7 mouse cellular contexts compared by ENCODE assay signal in the genomic region with DNA sequence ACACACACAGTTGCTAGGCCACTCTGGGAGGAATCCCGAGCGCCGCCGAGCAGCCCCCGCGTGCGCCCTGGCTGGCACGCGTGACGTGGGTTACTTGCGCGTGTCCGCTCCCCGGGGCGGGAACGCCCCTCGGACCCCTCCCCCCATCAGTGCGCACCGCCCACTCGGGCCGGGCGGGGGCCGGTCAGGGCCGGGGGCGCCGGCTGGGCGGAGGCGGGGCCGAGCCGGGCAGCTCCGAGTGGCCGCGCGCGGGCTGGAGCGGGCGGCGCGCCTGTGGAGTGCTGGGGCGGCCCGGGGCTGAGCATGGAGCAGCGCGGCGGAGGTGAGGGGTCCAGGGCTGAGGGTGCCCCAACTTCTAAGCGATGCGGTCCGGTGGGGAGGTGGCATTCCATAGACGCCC. TPM values are rescaled to one million over a fixed set of nuclear protein-coding genes. Genes with fewer than 3 reads are reported as not detected.
DNase-seq lines count a peak whose midpoint lies in the region; ATAC-seq and TF ChIP-seq lines count a peak whose summit lies in the region.

No protein-coding gene starts in this region.

- intact Hi-C loops in left cerebral cortex, postnatal 4 days (cut with DNase I) = loop anchor here (1.0 to 2.0 kb wide), 2 partner anchors 13 to 29 kb away; partner anchors contain the start of gene Sema4g

- peak overlapping the region; percentile 63 for H3K4me3 ChIP-seq in intestine, embryonic 15.5 days (replicated peaks)
- H3K4me3 ChIP-seq in midbrain, embryonic 11.5 days (ENCODE audit: low read depth, low read length) = peak overlapping the region; percentile 75
- peak overlapping the region; percentile 68 for H3K4me3 ChIP-seq in small intestine, adult 2 months (ENCODE audit: low read depth, low read length)

- peak overlapping the region; percentile 99 for H3K27ac ChIP-seq in intestine, embryonic 15.5 days
- H3K27ac ChIP-seq in midbrain, embryonic 11.5 days (ENCODE audit: low read depth, low read length) = peak overlapping the region; percentile 96
- peak overlapping the region; percentile 94 for H3K27ac ChIP-seq in small intestine, adult 2 months (ENCODE audit: insufficient read depth, low read depth, low read length)

- peak; percentile 62 for ATAC-seq in intestine, embryonic 15.5 days
- peak; percentile 81 for ATAC-seq in midbrain, embryonic 11.5 days (ENCODE audit: low FRiP score)

- TF ChIP-seq CTCF in small intestine, adult 2 months (IDR thresholded peaks at IDR 0.05; ENCODE audit: extremely low read depth, insufficient read length, insufficient replicate concordance, low read depth, low read length) = no peak

- no peaks in the 10 kb centered on the region for H3K27me3 ChIP-seq in intestine, embryonic 15.5 days (replicated peaks)
- no peaks in the 10 kb centered on the region for H3K27me3 ChIP-seq in midbrain, embryonic 11.5 days (ENCODE audit: control insufficient read depth, insufficient read depth, low read length)
- H3K27me3 ChIP-seq in small intestine, adult 2 months (ENCODE audit: control insufficient read depth, insufficient read depth, low read length) = no peaks in the 10 kb centered on the region

- H3K4me1 ChIP-seq in intestine, embryonic 15.5 days (replicated peaks) = peaks cover 45% of the 10 kb centered on the region
- peaks cover 49% of the 10 kb centered on the region for H3K4me1 ChIP-seq in midbrain, embryonic 11.5 days (ENCODE audit: control insufficient read depth, insufficient read depth, low read length)
- H3K4me1 ChIP-seq in small intestine, adult 2 months (ENCODE audit: control insufficient read depth, insufficient read depth, insufficient read length, low read length) = peaks cover 20% of the 10 kb centered on the region

- peaks cover 6% of the 10 kb centered on the region; the same call in 1 of the 2 replicates for H3K36me3 ChIP-seq in intestine, embryonic 15.5 days
- peaks cover 3% of the 10 kb centered on the region for H3K36me3 ChIP-seq in midbrain, embryonic 11.5 days (ENCODE audit: control insufficient read depth, insufficient read depth, low read length)
- H3K36me3 ChIP-seq in small intestine, adult 2 months (ENCODE audit: control insufficient read depth, insufficient read depth, low read length) = peaks cover 7% of the 10 kb centered on the region; the same call in 1 of the 2 replicates

- TF ChIP-seq POLR2A in small intestine, adult 2 months (IDR thresholded peaks at IDR 0.05; ENCODE audit: low read depth, low read length) = no peak

- H3K9ac ChIP-seq in intestine, embryonic 15.5 days = peak overlapping the region; percentile 84
- H3K9ac ChIP-seq in midbrain, embryonic 11.5 days (ENCODE audit: low read length) = peak overlapping the region; percentile 96

- WGBS in intestine, embryonic 15.5 days = under 1% methylated on average over 46 of the region's 48 CpGs
- WGBS in midbrain, embryonic 11.5 days = 0% methylated on average over 25 of the region's 48 CpGs
- under 1% methylated on average over 43 of the region's 48 CpGs for WGBS in small intestine, adult 2 months

- DNase-seq in adrenal gland, adult (ENCODE audit: inconsistent age in 2 of 2, low spot score in 1 of 2) = peak; percentile 95 to 97
- peak; percentile 76 to 89 for DNase-seq in cerebellum, postnatal 4 days (ENCODE audit: low spot score in 2 of 2)
- DNase-seq in gastrocnemius, postnatal 25 days = peak; percentile 91
- DNase-seq in left cerebral cortex, postnatal 4 days = peak; percentile 92
- DNase-seq in midbrain, embryonic 11.5 days (ENCODE audit: low spot score, missing footprints) = peak; percentile 96

- no peaks in the 10 kb centered on the region for H3K9me3 ChIP-seq in intestine, embryonic 15.5 days
- H3K9me3 ChIP-seq in midbrain, embryonic 11.5 days (ENCODE audit: control insufficient read depth, low read length) = no peaks in the 10 kb centered on the region

- H3K4me2 ChIP-seq in intestine, embryonic 15.5 days (replicated peaks) = peak overlapping the region; percentile 83
- H3K4me2 ChIP-seq in midbrain, embryonic 11.5 days = peak overlapping the region; percentile 83

RNA-seq across cellular contexts. Expression of gene Lzts2, which starts 3.7 kb away (rescaled TPM):
- 10 to 100 TPM; 19.2 to 22.9 TPM for total RNA-seq in gastrocnemius, postnatal 25 days (2021)
- 56.9 and 63.2 TPM in 2 replicates for polyA plus RNA-seq in intestine, embryonic 15.5 days (2015; fragmentation: Nextera tagmentation; extraction: Ambion mirVana)
- total RNA-seq in left cerebral cortex, postnatal 4 days (2021) = 10 to 100 TPM; 30.2 to 35.1 TPM
- polyA plus RNA-seq in midbrain, embryonic 11.5 days (2014; fragmentation: Nextera tagmentation; extraction: Ambion mirVana) = 35.7 and 44.1 TPM in 2 replicates
- 40.3 and 50.4 TPM in 2 replicates for polyA plus RNA-seq in small intestine, adult 2 months (2012; rRNA removed)

RNA-seq across cellular contexts. Expression of gene Mrpl43, which starts 11.7 kb away (rescaled TPM):
- total RNA-seq in gastrocnemius, postnatal 25 days (2021) = 10 to 100 TPM; 32.8 to 36.4 TPM
- polyA plus RNA-seq in intestine, embryonic 15.5 days (2015; fragmentation: Nextera tagmentation; extraction: Ambion mirVana) = 73.8 and 76.7 TPM in 2 replicates
- 10 to 100 TPM; 41.3 to 41.6 TPM for total RNA-seq in left cerebral cortex, postnatal 4 days (2021)
- polyA plus RNA-seq in midbrain, embryonic 11.5 days (2014; fragmentation: Nextera tagmentation; extraction: Ambion mirVana) = 67.3 and 69.6 TPM in 2 replicates
- polyA plus RNA-seq in small intestine, adult 2 months (2012; rRNA removed) = 71.9 and 126 TPM in 2 replicates

RNA-seq across cellular contexts. Expression of gene Twnk, which starts 12.4 kb away (rescaled TPM):
- total RNA-seq in gastrocnemius, postnatal 25 days (2021) = 10 to 100 TPM; 16.2 to 16.6 TPM
- polyA plus RNA-seq in intestine, embryonic 15.5 days (2015; fragmentation: Nextera tagmentation; extraction: Ambion mirVana) = 20.5 and 22.5 TPM in 2 replicates
- total RNA-seq in left cerebral cortex, postnatal 4 days (2021) = 10 to 100 TPM; 16.0 to 17.3 TPM
- 13.8 and 14.2 TPM in 2 replicates for polyA plus RNA-seq in midbrain, embryonic 11.5 days (2014; fragmentation: Nextera tagmentation; extraction: Ambion mirVana)
- polyA plus RNA-seq in small intestine, adult 2 months (2012; rRNA removed) = 4.1 and 5.9 TPM in 2 replicates

RNA-seq across cellular contexts. Expression of gene Pdzd7, which starts 27.6 kb away (rescaled TPM):
- 1 to 10 TPM; 5.4 to 5.9 TPM for total RNA-seq in gastrocnemius, postnatal 25 days (2021)
- polyA plus RNA-seq in intestine, embryonic 15.5 days (2015; fragmentation: Nextera tagmentation; extraction: Ambion mirVana) = 0.40 and 0.43 TPM in 2 replicates
- 1 to 10 TPM; 8.0 to 8.2 TPM for total RNA-seq in left cerebral cortex, postnatal 4 days (2021)
- 0.17 and 0.19 TPM in 2 replicates for polyA plus RNA-seq in midbrain, embryonic 11.5 days (2014; fragmentation: Nextera tagmentation; extraction: Ambion mirVana)
- polyA plus RNA-seq in small intestine, adult 2 months (2012; rRNA removed) = 0.29 and 1.2 TPM in 2 replicates

RNA-seq across cellular contexts. Expression of gene Sema4g, which starts 29.0 kb away (rescaled TPM):
- total RNA-seq in gastrocnemius, postnatal 25 days (2021) = under 1 TPM; 0.19 to 0.33 TPM
- 13.7 and 16.2 TPM in 2 replicates for polyA plus RNA-seq in intestine, embryonic 15.5 days (2015; fragmentation: Nextera tagmentation; extraction: Ambion mirVana)
- total RNA-seq in left cerebral cortex, postnatal 4 days (2021) = 100 to 1,000 TPM; 116 to 123 TPM
- polyA plus RNA-seq in midbrain, embryonic 11.5 days (2014; fragmentation: Nextera tagmentation; extraction: Ambion mirVana) = 4.4 and 4.7 TPM in 2 replicates
- 139 and 344 TPM in 2 replicates for polyA plus RNA-seq in small intestine, adult 2 months (2012; rRNA removed)

Comparison
In these comparisons a context has a peak if more than half of its experiments do, and no peak if none do; other contexts are left out.
1. Peak in every context shown above with its lines: DNase-seq, ATAC-seq, H3K4me3 ChIP-seq and H3K27ac ChIP-seq.